Mouse (Mus musculus) intestine, embryonic 16.5 days (tissue): Measurements from ENCODE around the gene Ubald1. TPM values are rescaled to one million over a fixed set of nuclear protein-coding genes. Genes with fewer than 3 reads are reported as not detected.

Experiments used
- ATAC-seq: fragments of 200-750 bp; cut with Nextera tagmentation; 2 replicates; pipeline ENCODE4 v1.8.0; 2017; ENCODE audit warnings: moderate TSS enrichment, moderate library complexity
- H3K27ac ChIP-seq: fragments of 300-500 bp; sonication (generic); 2 replicates; pipeline ENCODE4 v1.5.1; 2014; ENCODE audit warnings: mild to moderate bottlenecking, low read length
- H3K27me3 ChIP-seq: fragments of 300-500 bp; sonication (generic); replicated peaks from 2 replicates; pipeline ENCODE4 v1.6.1; 2014; ENCODE audit warnings: low read length, control low read depth, mixed read lengths; ENCODE audit not compliant: control insufficient read depth, insufficient read depth
- H3K36me3 ChIP-seq: fragments of 300-500 bp; sonication (generic); 2 replicates; pipeline ENCODE4 v1.6.1; 2014; ENCODE audit warnings: low read length, control low read depth; ENCODE audit not compliant: control insufficient read depth, insufficient read depth
- H3K4me1 ChIP-seq: fragments of 300-500 bp; sonication (generic); 2 replicates; pipeline ENCODE4 v1.6.1; 2014; ENCODE audit warnings: low read length, control low read depth, mixed read lengths; ENCODE audit not compliant: control insufficient read depth, insufficient read depth
- H3K4me2 ChIP-seq: fragments of 300-500 bp; sonication (generic); 2 replicates; pipeline ENCODE4 v1.6.1; 2014; ENCODE audit warnings: low read depth, low read length, control low read depth
- H3K4me3 ChIP-seq: fragments of 300-500 bp; sonication (generic); 2 replicates; pipeline ENCODE4 v1.5.1; 2014; ENCODE audit warnings: mild to moderate bottlenecking, low read length
- H3K9ac ChIP-seq: fragments of 300-500 bp; sonication (generic); 2 replicates; pipeline ENCODE4 v1.6.1; 2014; ENCODE audit warnings: low read depth, low read length
- H3K9me3 ChIP-seq: fragments of 300-500 bp; sonication (generic); 2 replicates; pipeline ENCODE4 v1.6.1; 2016; ENCODE audit warnings: low read length, control low read depth; ENCODE audit not compliant: control insufficient read depth
- WGBS: fragments of 180-500 bp; shearing (Covaris S2); extraction: QIAGEN DNeasy Blood & Tissue Kit; methylation state at CpG from one replicate; pipeline ENCODE4 v1.1.7; 2014; 5-methylcytosine and 5-hydroxymethylcytosine counted together
- polyA plus RNA-seq: library from polyadenylated mRNA; unstranded; fragments of >200 nt; fragmentation: Nextera tagmentation; extraction: Ambion mirVana; gene quantifications from 2 replicates; pipeline ENCODE4 v1.2.1, GENCODE M21; 2015

Ubald1 gene
- polyA plus RNA-seq, 1 experiment from 2014 or later: 33.7 TPM

GRCm38 (mm10) chr16:4890201-4890709, 10.1 kb upstream of the Ubald1 start:
- 40% methylated on average over 4 of the region's 4 CpGs for WGBS
- H3K4me3 ChIP-seq: no peak overlapping the region
- peaks cover 18% of the 10 kb centered on the region for H3K4me1 ChIP-seq
- no peak for ATAC-seq
- no peaks in the 10 kb centered on the region for H3K36me3 ChIP-seq
- no peak overlapping the region for H3K4me2 ChIP-seq
- H3K9me3 ChIP-seq: no peaks in the 10 kb centered on the region
- no peak overlapping the region for H3K27ac ChIP-seq
- no peaks in the 10 kb centered on the region for H3K27me3 ChIP-seq
- H3K9ac ChIP-seq: no peak overlapping the region

DNA sequence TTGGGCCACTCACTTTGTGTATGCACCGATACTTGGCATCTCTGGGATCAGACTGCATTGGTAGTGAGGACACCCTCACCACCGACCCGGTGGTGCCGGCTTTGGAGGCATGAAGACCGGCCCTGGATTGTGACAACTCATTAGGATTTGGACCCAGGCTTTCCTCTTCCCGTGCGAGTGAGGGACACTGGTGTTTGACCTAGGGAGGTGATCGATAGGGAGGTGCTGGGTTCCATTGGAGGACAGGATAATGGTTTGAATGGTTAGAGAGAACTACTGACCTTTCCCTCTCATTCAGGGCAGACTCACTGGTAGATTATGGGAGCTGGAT, 6.5 kb upstream of the Ubald1 start:
- H3K9ac ChIP-seq: peak overlapping the region; percentile 95
- H3K27me3 ChIP-seq: no peaks in the 10 kb centered on the region
- 0% methylated on average over 8 of the region's 8 CpGs for WGBS
- peak overlapping the region; percentile 84 for H3K4me3 ChIP-seq
- no peaks in the 10 kb centered on the region for H3K36me3 ChIP-seq
- ATAC-seq: no peak; the same call in none of the 2 replicates
- H3K27ac ChIP-seq: peak overlapping the region; percentile 91
- peaks cover 24% of the 10 kb centered on the region for H3K4me1 ChIP-seq
- H3K4me2 ChIP-seq: peak overlapping the region; percentile 87
- H3K9me3 ChIP-seq: no peaks in the 10 kb centered on the region

DNA sequence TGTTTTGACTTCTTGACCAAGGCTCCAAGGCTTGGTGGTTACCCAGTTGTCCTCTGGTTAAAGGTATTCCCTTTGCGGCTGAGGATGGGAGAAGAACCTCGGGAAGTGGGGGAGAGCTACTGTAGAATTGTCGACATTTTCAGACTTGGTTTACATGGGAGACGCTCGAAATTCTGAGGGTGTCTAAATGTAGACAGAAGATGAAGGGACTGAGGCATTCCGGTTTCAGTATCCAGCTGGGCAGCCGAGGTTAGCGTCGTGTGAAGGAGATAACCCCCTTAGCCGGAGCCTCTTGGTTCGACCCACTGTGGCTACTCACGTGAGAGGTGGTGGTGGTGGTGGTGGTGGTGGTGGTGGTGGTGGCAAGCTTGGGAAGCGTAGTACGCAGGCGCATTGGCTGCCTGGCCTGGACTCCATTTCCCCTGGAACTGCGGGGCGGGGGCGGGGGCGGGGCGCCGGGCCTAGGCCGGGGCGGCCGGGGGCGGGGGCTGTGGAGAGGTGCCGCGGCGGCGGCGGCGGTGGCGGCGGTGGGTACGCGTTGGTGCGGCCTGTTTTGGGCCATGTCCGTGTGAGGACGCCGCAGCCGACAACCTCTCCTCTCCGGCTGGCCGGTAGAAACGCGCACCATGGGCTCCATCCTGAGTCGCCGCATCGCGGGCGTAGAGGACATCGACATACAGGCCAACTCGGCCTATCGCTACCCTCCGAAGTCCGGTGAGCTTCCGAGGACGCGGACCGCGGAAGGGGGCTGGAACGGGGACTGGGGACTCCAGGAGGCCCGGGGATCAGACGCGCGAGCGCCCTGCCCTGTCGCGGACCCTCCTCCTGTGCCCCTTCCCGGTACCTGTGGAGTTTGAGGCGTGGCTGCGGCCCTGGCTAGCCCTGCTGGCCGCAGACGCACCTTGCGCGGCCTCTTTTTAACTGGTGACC, 5.9 kb upstream of the Ubald1 start, which contains the start of gene Mgrn1:
Mgrn1 (plus strand) TSS at position 490 of the 930 bp plus-strand sequence.
- H3K4me1 ChIP-seq: peaks cover 29% of the 10 kb centered on the region
- H3K4me3 ChIP-seq: peak within 1 kb of the TSS; percentile 84
- peak within 1 kb of the TSS; percentile 91 for H3K27ac ChIP-seq
- no peaks in the 10 kb centered on the region for H3K36me3 ChIP-seq
- WGBS: under 1% methylated on average over 57 of the region's 74 CpGs
- H3K9ac ChIP-seq: peak within 1 kb of the TSS; percentile 95
- H3K27me3 ChIP-seq: no peaks in the 10 kb centered on the region
- H3K4me2 ChIP-seq: peak within 1 kb of the TSS; percentile 87
- H3K9me3 ChIP-seq: no peaks in the 10 kb centered on the region
- peak; percentile 86 for ATAC-seq

DNA sequence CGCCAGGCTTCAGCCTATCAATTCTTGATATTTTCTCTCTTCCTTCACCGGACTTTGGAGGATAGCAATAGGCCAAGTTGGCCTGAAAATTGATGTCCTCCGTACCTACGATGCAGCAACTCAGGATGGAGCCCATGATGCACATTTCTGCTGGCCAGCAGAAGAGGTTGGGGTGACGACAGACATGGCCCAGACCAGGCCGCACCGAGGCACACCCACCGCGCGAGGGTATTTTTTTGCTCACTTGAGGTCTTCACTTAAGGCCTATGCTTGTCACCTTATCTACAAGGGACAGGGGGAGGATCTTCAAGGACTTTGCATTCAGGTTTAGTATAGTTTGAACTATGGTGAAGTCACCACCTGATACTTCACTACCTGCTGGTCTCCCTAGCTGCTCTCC, 4.8 kb upstream of the Ubald1 start:
- 89% methylated on average over 10 of the region's 10 CpGs for WGBS
- Histone ChIP-seq H3K9ac (0 out of 2 replicates have a peak overlapping the region, but pooled peaks have one; percentile 95), H3K4me3 (no peak overlapping the region), H3K27ac (0 out of 2 replicates have a peak overlapping the region, but pooled peaks have one; percentile 49), H3K27me3 (no peaks in the 10 kb centered on the region), H3K9me3 (no peaks in the 10 kb centered on the region), H3K4me1 (peaks cover 29% of the 10 kb centered on the region), H3K4me2 (peak overlapping the region; percentile 87; the same call in 1 of the 2 replicates), H3K36me3 (no peaks in the 10 kb centered on the region)
- no peak for ATAC-seq

DNA sequence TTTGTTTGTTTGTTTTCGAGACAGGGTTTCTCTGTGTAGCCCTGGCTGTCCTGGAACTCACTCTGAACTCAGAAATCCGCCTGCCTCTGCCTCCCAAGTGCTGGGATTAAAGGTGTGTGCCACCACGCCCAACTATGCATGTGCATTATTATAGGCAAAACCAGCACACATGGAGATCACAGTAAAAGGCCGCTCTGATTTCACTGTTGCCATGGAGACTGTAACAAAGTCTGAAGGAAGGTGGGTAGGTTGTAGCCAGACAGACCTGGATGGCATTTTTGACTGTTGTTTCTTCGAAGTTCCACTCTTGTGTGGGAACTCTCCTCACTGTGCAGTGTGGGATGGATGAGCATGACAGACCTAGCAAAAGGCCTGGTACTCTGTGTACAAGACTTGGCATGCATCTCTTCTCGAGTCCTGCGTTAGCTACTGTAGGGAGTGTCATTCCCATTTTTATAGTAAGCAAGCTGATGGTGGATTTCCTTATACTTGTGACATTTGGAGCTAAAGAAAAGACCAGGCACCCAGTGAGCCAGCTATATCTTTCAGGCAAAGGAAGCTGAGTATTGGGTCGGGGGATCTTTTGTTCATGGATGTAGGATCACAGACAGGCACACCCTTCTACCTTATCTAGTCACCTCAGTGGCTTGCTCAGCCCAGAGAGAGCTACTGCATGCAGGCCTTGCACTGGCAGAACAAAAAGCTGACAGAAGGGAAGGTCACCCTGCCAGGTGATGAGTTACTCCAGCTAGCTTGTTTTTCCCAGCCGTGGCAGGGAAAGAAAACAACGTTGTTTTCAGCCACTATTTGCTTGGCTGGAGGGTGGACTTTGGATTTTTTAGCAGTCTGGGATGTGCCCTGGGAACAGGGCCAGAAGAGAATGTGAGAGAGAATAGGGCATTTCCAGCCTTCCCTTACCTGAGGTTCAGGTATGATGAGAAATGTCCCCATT, 1.6 kb upstream of the Ubald1 start:
- H3K4me3 ChIP-seq: peak overlapping the region; percentile 69
- peak overlapping the region; percentile 88 for H3K9ac ChIP-seq
- H3K36me3 ChIP-seq: no peaks in the 10 kb centered on the region
- WGBS: 65% methylated on average over 10 of the region's 10 CpGs
- H3K4me1 ChIP-seq: peaks cover 34% of the 10 kb centered on the region
- H3K4me2 ChIP-seq: peak overlapping the region; percentile 90
- H3K9me3 ChIP-seq: no peaks in the 10 kb centered on the region
- no peak for ATAC-seq
- H3K27me3 ChIP-seq: no peaks in the 10 kb centered on the region
- peak overlapping the region; percentile 98 for H3K27ac ChIP-seq

DNA sequence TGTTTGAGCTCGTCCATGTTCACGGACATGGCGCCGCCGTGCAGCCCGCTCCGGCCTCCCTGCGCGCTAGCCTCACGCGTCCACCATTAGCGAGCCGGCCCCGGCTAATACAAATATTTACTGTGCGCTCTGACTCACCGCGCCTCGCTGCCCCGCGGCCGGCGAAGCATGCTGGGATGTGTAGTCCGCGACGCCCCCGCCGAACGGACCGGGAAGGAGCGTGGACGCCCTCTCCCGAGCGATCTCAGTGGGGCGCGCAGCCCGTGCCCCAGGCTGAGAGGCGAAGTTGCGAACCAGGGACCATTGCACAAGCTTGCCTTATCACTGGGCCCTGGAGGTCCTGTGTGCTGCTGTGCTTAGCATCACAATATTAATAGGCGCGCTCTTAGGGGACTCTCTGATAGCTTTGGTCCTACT, 399 bp downstream of the Ubald1 start:
- ATAC-seq: peak; percentile 77
- peaks cover 7% of the 10 kb centered on the region; the same call in 1 of the 2 replicates for H3K36me3 ChIP-seq
- H3K9me3 ChIP-seq: no peaks in the 10 kb centered on the region
- H3K4me2 ChIP-seq: peak overlapping the region; percentile 88
- no peaks in the 10 kb centered on the region for H3K27me3 ChIP-seq
- H3K27ac ChIP-seq: peak overlapping the region; percentile 100
- peaks cover 43% of the 10 kb centered on the region for H3K4me1 ChIP-seq
- peak overlapping the region; percentile 79 for H3K4me3 ChIP-seq
- under 1% methylated on average over 40 of the region's 40 CpGs for WGBS
- H3K9ac ChIP-seq: peak overlapping the region; percentile 89

GRCm38 (mm10) chr16:4879101-4879707, 911 bp downstream of the Ubald1 start:
- H3K9me3 ChIP-seq: no peaks in the 10 kb centered on the region
- peak; percentile 15 for ATAC-seq
- WGBS: under 1% methylated on average over 54 of the region's 54 CpGs

GRCm38 (mm10) chr16:4878192-4878885, 1.8 kb downstream of the Ubald1 start:
- H3K27me3 ChIP-seq: no peaks in the 10 kb centered on the region
- peak overlapping the region; percentile 88 for H3K4me2 ChIP-seq
- peak overlapping the region; percentile 100 for H3K27ac ChIP-seq
- peak overlapping the region; percentile 89 for H3K9ac ChIP-seq
- peak; percentile 63 for ATAC-seq
- no peaks in the 10 kb centered on the region for H3K9me3 ChIP-seq
- H3K4me1 ChIP-seq: peaks cover 43% of the 10 kb centered on the region
- H3K4me3 ChIP-seq: peak overlapping the region; percentile 79
- peaks cover 17% of the 10 kb centered on the region for H3K36me3 ChIP-seq
- WGBS: 11% methylated on average over 5 of the region's 5 CpGs

More at GRCm38 (mm10) chr16:4879101-4879707, 911 bp downstream of the Ubald1 start:
- Histone ChIP-seq H3K36me3 (peaks cover 12% of the 10 kb centered on the region), H3K4me1 (peaks cover 43% of the 10 kb centered on the region), H3K4me3 (peak overlapping the region; percentile 79), H3K9ac (peak overlapping the region; percentile 89), H3K4me2 (peak overlapping the region; percentile 88), H3K27me3 (no peaks in the 10 kb centered on the region), H3K27ac (peak overlapping the region; percentile 100)
